Mouse (Mus musculus): ENCODE results near the gene Gpr75. TPM values are rescaled to one million over a fixed set of nuclear protein-coding genes. Genes with fewer than 3 reads are reported as not detected.

The Gpr75 gene
- total RNA-seq (2021) = 10 to 100 TPM; 11.7 to 13.1 TPM

DNA sequence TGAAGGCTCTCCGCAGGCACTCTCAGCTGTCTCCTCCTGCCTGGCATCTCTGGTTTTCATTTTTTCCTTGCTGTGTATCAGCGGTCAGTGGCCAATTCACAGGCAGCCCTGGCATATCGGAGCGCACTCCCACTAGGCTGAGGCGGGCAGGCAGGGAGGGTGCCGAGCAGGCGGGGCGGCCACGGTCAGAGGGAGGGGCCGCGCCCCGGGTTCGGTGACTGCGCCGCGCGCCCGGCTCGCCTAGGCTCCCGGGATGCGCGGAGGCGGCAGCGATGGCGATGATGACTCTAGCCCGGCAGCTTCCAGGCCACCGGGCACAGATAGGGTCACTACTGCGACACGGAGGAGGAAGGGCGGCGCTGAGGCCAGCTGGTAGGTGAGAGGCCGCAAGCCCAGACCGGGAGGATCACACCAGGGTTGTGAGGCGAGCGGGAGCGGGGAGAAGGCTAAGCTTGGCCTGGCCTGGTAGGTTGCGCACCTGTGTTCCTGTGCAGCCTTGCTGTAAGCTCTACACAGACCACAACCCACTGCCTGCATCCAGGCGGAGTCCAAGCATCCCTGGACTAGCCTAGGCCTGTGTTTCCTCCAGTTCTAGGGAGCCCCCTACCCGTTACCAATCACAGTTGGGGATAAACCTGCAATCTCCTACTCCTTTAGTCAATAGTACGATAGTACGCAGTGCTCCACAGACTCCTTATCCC, at the start of gene Gpr75, which contains the start of gene Asb3:
Gpr75 (plus strand) TSS at position 188 of the 701 bp plus-strand sequence.
Asb3 (plus strand) TSS at position 246 of the 701 bp plus-strand sequence.
- peak; percentile 74 to 80 for DNase-seq

DNA sequence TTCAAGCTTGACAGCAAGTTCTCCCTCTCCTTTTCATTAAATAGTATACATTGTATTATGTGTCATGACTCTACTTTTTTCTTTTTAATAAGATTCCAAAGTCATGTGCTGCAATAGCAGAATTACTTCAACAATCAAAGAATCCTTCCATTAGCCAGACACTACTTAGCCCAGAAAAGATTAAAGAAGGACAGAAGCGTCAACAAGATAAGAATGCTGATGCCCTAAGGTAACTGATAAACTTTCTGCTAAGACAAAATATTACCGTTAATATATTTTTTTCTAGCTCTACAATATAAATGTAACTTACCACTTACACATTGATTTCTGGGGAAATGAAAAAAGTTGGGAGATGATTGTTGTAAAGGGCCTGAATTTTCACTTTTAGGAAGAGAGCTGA, 46.4 kb upstream of the Gpr75 start:
- no peak for DNase-seq

DNA sequence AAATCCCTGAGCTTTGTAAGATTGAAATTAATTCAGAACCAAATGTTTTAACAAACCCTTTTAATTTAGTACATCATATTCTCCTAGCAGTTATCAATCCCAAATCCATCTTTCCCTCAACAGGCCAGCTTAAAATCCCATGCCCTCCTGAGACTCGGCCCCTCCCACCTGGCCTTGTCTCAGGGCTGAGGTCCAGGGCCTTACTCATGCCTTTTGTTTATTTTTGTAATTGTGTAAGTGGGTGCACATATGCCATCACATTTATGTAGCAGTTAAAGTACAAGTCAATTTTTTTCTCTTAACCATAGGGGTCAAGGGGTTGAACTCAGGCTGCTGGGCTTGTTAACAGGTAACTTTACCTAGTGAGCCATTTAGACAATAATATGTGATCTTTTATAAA, 40.8 kb upstream of the Gpr75 start:
- no peak for DNase-seq

DNA sequence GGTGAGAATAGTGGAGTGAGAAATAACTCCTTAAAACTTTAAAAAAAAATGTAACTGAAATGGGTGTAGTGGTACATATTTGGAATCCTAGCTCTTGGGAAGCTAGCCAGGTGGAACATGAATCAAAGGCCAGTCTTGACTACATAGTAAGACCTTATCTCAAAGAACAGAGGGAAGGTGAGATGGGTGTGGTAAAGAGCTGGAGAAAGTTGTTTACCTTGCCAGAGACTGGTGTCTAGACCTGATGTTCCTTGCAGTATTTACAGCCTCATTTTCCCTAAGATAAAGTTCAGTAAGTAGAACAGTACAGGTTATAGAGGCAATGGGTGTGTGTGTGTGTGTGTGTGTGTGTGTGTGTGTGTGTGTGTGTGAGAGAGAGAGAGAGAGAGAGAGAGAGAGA, 12.7 kb upstream of the Gpr75 start:
- no peak for DNase-seq

DNA sequence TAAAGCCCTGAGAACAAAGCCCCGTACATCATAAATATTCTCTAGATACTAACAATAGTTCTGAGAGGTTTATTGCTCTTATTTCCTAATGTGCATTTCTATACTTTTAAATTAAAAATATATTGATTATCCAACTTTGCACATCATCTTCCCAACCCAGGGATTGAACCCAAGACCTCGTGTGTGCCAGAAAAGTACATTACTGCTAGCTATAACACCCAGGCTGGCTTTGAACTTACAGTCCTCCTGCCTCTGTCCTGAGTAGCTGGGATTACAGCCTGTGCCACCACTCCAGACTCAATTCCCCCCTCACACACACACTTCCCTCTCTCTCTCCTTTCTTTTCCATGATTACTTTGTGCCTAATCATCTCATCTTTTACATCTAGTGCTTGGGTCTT, 3.0 kb downstream of the Gpr75 start:
- no peak for DNase-seq

DNA sequence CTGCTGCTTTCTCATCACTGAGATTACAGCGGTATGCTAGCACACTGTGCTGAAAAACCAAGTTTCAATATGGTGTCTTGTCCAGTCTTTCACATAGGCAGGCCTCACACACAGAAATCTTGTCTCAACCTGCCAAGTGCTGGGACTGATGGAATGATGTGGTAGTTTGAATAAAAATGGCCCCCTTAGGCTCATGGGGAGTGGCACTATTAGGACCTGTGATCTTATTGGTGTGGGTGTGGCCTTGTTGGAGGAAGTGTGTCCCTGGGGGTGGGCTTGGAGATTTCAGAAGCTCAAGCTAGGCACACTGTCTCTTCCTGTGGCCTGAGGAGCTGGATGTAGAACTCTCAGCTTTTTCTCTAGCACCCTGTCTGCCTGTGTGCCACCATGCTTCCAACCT, 11.0 kb downstream of the Gpr75 start:
- DNase-seq = no peak

DNA sequence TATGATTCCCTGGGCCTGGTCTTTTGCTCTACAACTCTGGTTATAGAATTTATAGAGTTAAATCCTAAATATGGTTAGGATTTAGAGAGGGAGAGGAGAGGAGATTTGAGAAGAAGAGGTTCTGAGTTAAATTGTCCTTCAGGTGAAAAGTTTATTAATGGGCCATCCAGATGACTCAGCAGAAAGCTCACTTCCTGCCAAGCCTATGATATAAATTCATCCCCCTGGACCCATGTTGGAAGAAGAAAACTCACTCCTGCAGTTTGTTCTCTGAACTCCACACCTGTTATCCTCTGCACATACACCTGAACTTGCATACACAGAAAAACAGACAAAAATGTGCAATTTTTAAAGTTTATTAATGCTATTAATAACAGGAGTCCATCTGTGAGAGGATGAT, 14.2 kb downstream of the Gpr75 start:
- no peak for DNase-seq

DNA sequence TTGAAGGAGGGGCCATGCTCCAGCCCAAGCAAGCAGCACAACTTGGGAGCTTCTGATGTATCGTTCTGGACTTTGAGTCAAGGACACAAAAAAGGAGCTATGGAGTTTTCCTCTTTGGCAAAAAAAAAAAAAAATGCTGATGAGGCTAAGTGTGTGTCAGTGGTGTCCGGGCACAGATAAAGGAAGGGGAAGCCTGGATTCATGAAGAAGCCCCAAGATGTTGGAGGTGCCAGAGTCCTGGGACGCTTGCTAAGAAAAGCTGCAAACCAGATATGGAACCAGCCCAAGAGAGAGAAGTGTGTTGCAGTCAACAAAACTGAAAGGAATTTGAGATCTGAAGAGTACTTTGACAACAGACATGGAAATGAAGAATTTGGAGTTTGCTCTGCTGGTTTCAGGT, 27.2 kb downstream of the Gpr75 start:
- no peak for DNase-seq

DNA sequence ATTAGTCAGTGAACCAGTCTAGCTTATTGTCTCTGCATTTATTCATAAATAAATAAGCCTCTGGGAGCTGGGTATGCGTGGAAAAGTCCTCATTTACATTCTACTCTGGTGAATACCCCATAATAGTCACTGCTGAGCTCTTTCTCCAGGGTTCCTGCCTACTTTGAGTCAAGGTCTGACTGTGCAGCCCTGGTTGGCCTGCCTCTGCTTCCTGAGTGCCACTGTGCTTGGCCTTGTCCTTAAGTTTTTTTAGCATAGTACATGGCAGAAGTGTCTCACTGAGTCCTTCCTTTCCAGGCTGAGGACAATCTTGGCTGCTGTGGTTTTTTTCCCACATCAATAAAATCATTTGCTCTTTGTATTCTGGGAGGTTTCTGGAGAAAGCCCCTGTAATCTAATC, 35.5 kb downstream of the Gpr75 start:
- no peak for DNase-seq

DNA sequence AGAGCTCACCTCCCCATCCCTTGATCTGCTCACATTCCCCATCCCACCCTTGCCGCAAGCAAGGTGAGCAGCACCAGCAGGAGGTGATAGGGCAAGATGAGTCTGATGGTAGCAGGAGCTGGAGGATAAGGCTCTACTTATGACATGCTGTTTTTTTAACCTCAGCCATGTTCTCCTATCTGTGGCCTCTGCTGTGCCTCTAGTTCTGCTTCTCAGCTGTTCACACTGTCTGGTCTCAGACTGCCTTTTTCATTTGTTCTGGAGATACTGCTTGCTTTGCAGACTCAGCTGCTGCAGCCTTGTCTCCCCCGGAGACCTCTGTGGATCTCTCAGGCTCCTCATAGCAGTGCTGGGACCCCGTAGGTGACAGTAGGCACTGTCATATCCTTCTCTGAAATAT, 38.1 kb downstream of the Gpr75 start:
- no peak for DNase-seq

DNA sequence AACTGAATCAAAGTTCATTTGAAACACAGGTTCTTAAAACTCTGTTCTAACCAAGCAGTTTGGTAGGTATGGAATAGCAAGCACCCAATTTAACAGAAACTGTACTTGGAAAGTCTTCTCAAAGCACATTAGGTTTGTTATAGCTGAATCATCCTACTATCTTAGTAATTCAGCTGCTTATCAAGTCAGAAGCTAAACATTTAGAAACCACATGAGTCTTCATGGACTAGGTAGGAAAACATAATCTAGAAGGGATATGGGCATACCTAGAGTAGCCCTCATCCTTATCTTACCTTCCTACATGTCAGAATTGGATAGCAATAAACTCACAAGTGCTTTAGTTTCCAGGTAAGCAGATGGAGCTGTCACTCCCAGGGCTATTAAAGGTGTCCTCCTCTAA, 42.9 kb downstream of the Gpr75 start:
- DNase-seq = no peak

DNA sequence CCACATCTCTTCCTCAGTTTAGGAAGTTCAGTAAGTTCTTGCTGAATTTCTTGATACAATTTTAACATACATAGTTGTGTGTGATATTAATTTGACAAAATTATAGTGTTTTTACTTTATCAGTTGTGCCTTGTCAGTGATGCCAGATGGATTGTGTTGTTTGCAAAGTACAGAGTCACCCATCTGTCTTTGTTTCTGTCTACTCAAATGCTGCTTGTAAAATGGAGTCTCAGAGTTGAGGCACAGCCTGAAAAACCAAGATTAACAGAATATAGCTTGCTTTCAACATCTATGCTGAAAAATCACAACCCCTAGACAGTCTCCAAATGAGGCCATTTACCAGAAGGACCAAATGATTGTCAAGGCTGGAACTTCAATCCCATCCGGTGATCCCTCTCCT, 43.3 kb downstream of the Gpr75 start:
- no peak for DNase-seq

Other genes with a start within 250 kb of the Gpr75 start
- 10 to 100 TPM; 22.9 to 23.8 TPM for gene Acyp2, start 235.8 kb upstream of the Gpr75 start, total RNA-seq (2021)
- gene Psme4, start 113.6 kb upstream of the Gpr75 start, total RNA-seq (2021) = 10 to 100 TPM; 37.7 to 48.1 TPM
- 10 to 100 TPM; 20.0 to 21.1 TPM for gene Asb3, start 58 bp downstream of the Gpr75 start, total RNA-seq (2021)
- gene Erlec1, start 69.0 kb downstream of the Gpr75 start, total RNA-seq (2021) = 10 to 100 TPM; 50.3 to 59.2 TPM
- 10 to 100 TPM; 15.7 to 19.1 TPM for gene Chac2, start 101.0 kb downstream of the Gpr75 start, total RNA-seq (2021)

Data from layer of hippocampus, postnatal 36 days (tissue).